Mouse (Mus musculus): ENCODE results near the gene Cpm. TPM values are rescaled to one million over a fixed set of nuclear protein-coding genes. Genes with fewer than 3 reads are reported as not detected.
A peak's percentile ranks its signal among the peaks of the same experiment; 100 is the strongest.

The Cpm gene
- total and polyA plus RNA-seq, 3 experiments: 0.04 to 0.31 (median 0.17) TPM

GRCm38 (mm10) chr10:117726350-117726749 lies 97.0 kb downstream of the Cpm start:
- in situ Hi-C loops (cut with MboI; ENCODE audit: low pct_ligation_motif_present, low pct_unique_long_range_greater_than_20kb, low sequenced_read_pairs) (no loop called here), dilution Hi-C loops (cut with MboI; ENCODE audit: extremely low pct_ligation_motif_present, extremely low pct_unique_long_range_greater_than_20kb, low sequenced_read_pairs) (no loop called here)
- Histone ChIP-seq H3K27ac (ENCODE audit: insufficient read depth, low read depth) (no peak overlapping the region), H3K79me2 (replicated peaks; ENCODE audit: control insufficient read depth, extremely low read depth, insufficient read depth, poor library complexity, severe bottlenecking) (no peaks in the 10 kb centered on the region), H3K9ac (ENCODE audit: insufficient read depth, low read depth) (no peak overlapping the region), H3K4me3 (replicated peaks in 1 of 3; ENCODE audit: low read depth in 2 of 3, low read length in 2 of 3, poor library complexity in 1 of 3) (no peak overlapping the region), H3K36me3 (replicated peaks in 1 of 2; ENCODE audit: control insufficient read depth in 1 of 2, insufficient read depth in 1 of 2, low read length in 1 of 2) (no peaks in the 10 kb centered on the region), H3K4me2 (ENCODE audit: insufficient read depth, low read depth, poor library complexity, severe bottlenecking) (no peak overlapping the region), H3K4me1 (ENCODE audit: control insufficient read depth in 1 of 2, insufficient read depth in 2 of 2) (peaks cover 0 to 13% of the 10 kb centered on the region in 2 experiments; a peak in 3 of 4 replicates), H3K27me3 (replicated peaks) (no peaks in the 10 kb centered on the region), H3K9me3 (replicated peaks; ENCODE audit: low read length) (no peaks in the 10 kb centered on the region)
- no peak for TF ChIP-seq JUND (conservative IDR thresholded peaks at IDR 0.05; ENCODE audit: low read depth, low read length)
- TF ChIP-seq MAX (IDR thresholded peaks at IDR 0.05; ENCODE audit: low read length): no peak
- TF ChIP-seq ZC3H11A (IDR thresholded peaks at IDR 0.05; ENCODE audit: low read depth, low read length): no peak
- no peak for TF ChIP-seq KAT2A (IDR thresholded peaks at IDR 0.05; ENCODE audit: insufficient replicate concordance, low read length)
- TF ChIP-seq UBTF (IDR thresholded peaks at IDR 0.05; ENCODE audit: low read depth, low read length): no peak
- no peak for TF ChIP-seq ZMIZ1 (IDR thresholded peaks at IDR 0.05; ENCODE audit: low read depth, low read length)
- no peak for TF ChIP-seq ZNF384 (IDR thresholded peaks at IDR 0.05; ENCODE audit: low read depth, low read length)
- TF ChIP-seq CHD1 (IDR thresholded peaks at IDR 0.05; ENCODE audit: low read depth, low read length): no peak
- no peak for TF ChIP-seq MAFK (IDR thresholded peaks at IDR 0.05; ENCODE audit: insufficient replicate concordance, low read length)
- no peak for TF ChIP-seq USF1 (IDR thresholded peaks at IDR 0.05; ENCODE audit: low read depth, low read length)
- no peak for TF ChIP-seq ZKSCAN1 (IDR thresholded peaks at IDR 0.05; ENCODE audit: borderline replicate concordance, low read depth, low read length)
- no peak for TF ChIP-seq HCFC1 (IDR thresholded peaks at IDR 0.05; ENCODE audit: low read depth, low read length)
- no peak for TF ChIP-seq PAX5 (IDR thresholded peaks at IDR 0.05; ENCODE audit: low read length)
- no peak for TF ChIP-seq MEF2A (IDR thresholded peaks at IDR 0.05; ENCODE audit: borderline replicate concordance, low read depth, low read length)
- no peak for TF ChIP-seq GABPA (IDR thresholded peaks at IDR 0.05; ENCODE audit: insufficient replicate concordance, low read depth, low read length)
- no peak for TF ChIP-seq CTCF (conservative IDR thresholded peaks at IDR 0.05 in 1 of 2, IDR thresholded peaks at IDR 0.05 in 1 of 2; ENCODE audit: low read depth in 2 of 2, low read length in 2 of 2)
- TF ChIP-seq ETS1 (conservative IDR thresholded peaks at IDR 0.05; ENCODE audit: low read depth, low read length): no peak
- no peak for TF ChIP-seq TCF12 (IDR thresholded peaks at IDR 0.05; ENCODE audit: low read depth, low read length)
- TF ChIP-seq MYC (IDR thresholded peaks at IDR 0.05; ENCODE audit: low read depth, low read length): no peak
- no peak for TF ChIP-seq NELFE (IDR thresholded peaks at IDR 0.05; ENCODE audit: low read depth, low read length)
- no peak for DNase-seq (ENCODE audit: extremely low read depth)

DNA sequence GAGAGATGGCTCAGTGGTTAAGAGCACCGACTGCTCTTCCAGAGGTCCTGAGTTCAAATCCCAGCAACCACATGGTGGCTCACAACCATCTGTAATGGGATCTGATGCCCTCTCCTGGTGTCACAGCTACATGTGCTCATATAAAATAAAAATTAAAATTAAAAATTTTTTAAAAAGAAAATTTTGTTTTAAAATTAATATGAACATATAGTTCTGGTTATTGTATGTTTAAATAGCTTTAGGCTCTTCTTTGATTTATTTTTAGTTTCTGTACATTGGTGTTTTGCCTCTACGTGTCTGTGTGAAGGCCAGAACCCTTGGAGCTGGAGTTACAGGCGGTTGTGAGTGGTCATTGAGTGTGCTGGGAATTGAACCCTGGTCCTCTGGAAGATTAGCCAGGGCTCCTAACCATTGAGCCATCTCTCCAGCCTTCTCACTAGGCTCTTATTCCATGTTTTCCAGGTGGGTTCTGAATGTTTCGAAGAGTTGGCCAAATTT lies 97.6 kb downstream of the Cpm start:
- DNase-seq (ENCODE audit: extremely low read depth): no peak
- no peak overlapping the region for H3K9ac ChIP-seq (ENCODE audit: insufficient read depth, low read depth)
- no peak overlapping the region for H3K4me3 ChIP-seq (replicated peaks in 1 of 3; ENCODE audit: low read depth in 2 of 3, low read length in 2 of 3, poor library complexity in 1 of 3)
- H3K79me2 ChIP-seq (replicated peaks; ENCODE audit: control insufficient read depth, extremely low read depth, insufficient read depth, poor library complexity, severe bottlenecking): no peaks in the 10 kb centered on the region
- H3K36me3 ChIP-seq (replicated peaks in 1 of 2; ENCODE audit: control insufficient read depth in 1 of 2, insufficient read depth in 1 of 2, low read length in 1 of 2): no peaks in the 10 kb centered on the region
- H3K27me3 ChIP-seq (replicated peaks): no peaks in the 10 kb centered on the region
- H3K9me3 ChIP-seq (replicated peaks; ENCODE audit: low read length): no peaks in the 10 kb centered on the region
- in situ Hi-C loops (cut with MboI; ENCODE audit: low pct_ligation_motif_present, low pct_unique_long_range_greater_than_20kb, low sequenced_read_pairs) (no loop called here), dilution Hi-C loops (cut with MboI; ENCODE audit: extremely low pct_ligation_motif_present, extremely low pct_unique_long_range_greater_than_20kb, low sequenced_read_pairs) (no loop called here)
- TF ChIP-seq CTCF (conservative IDR thresholded peaks at IDR 0.05 in 1 of 2, IDR thresholded peaks at IDR 0.05 in 1 of 2; ENCODE audit: low read depth in 2 of 2, low read length in 2 of 2): peak in 1 of 2 experiments; percentile 0; a peak in 1 of 4 replicates
- TF ChIP-seq RAD21 (IDR thresholded peaks at IDR 0.05; ENCODE audit: low read depth, low read length): no peak
- TF ChIP-seq NRF1 (IDR thresholded peaks at IDR 0.05; ENCODE audit: low read depth, low read length): no peak
- TF ChIP-seq POLR2A (IDR thresholded peaks at IDR 0.05; ENCODE audit: low read depth, low read length): no peak
- peaks cover 0 to 14% of the 10 kb centered on the region in 2 experiments; a peak in 3 of 4 replicates for H3K4me1 ChIP-seq (ENCODE audit: control insufficient read depth in 1 of 2, insufficient read depth in 2 of 2)
- no peak overlapping the region for H3K27ac ChIP-seq (ENCODE audit: insufficient read depth, low read depth)
- H3K4me2 ChIP-seq (ENCODE audit: insufficient read depth, low read depth, poor library complexity, severe bottlenecking): no peak overlapping the region
